Mouse (Mus musculus) c-Kit-positive CD71-positive TER-119-positive erythroid progenitor cells, embryonic 14.5 days (primary cell): ENCODE measurements at regions not wholly inside any gene's neighbourhood (a gene's known extent, or its start where the extent isn't known, plus 50 kb on each side); places are given as distances from the start of the nearest gene placed in this dataset.

ENCODE experiments used
- DNase-seq: peaks from one replicate; pipeline ENCODE4 v3.0.0-alpha.2; 2013; ENCODE audit warnings: low spot score

GRCm38 (mm10) chr3:38820787-38821186, 66.0 kb upstream of the Fat4 start:
- DNase-seq, result no peak

GRCm38 (mm10) chr3:38820315-38820714, 66.4 kb upstream of the Fat4 start:
- no peak for DNase-seq

GRCm38 (mm10) chr3:38817651-38818050, 69.1 kb upstream of the Fat4 start:
- DNase-seq, result no peak

GRCm38 (mm10) chr3:38812457-38812856, 74.3 kb upstream of the Fat4 start:
- no peak for DNase-seq

- DNase-seq, result no peak
Observed at GRCm38 (mm10) chr3:38811635-38812034, 75.1 kb upstream of the Fat4 start.

GRCm38 (mm10) chr3:38806469-38807055, 80.2 kb upstream of the Fat4 start:
- no peak for DNase-seq

- DNase-seq, result no peak
Observed at GRCm38 (mm10) chr3:38806036-38806435, 80.7 kb upstream of the Fat4 start.

- no peak for DNase-seq
Observed at GRCm38 (mm10) chr3:38795646-38796301, 91.0 kb upstream of the Fat4 start.

GRCm38 (mm10) chr3:38793221-38793620, 93.5 kb upstream of the Fat4 start:
- no peak for DNase-seq

- DNase-seq, result no peak
Observed at GRCm38 (mm10) chr3:38788751-38789150, 98.0 kb upstream of the Fat4 start.

- no peak for DNase-seq
Observed at GRCm38 (mm10) chr3:38783711-38784110, 103.0 kb upstream of the Fat4 start.

GRCm38 (mm10) chr3:38783051-38783450, 103.7 kb upstream of the Fat4 start:
- no peak for DNase-seq

- no peak for DNase-seq
Observed at GRCm38 (mm10) chr3:38776743-38777366, 109.9 kb upstream of the Fat4 start.

- DNase-seq, result no peak
Observed at GRCm38 (mm10) chr3:38754632-38755123, 132.1 kb upstream of the Fat4 start.

GRCm38 (mm10) chr3:38753446-38754205, 133.1 kb upstream of the Fat4 start:
- DNase-seq, result no peak

GRCm38 (mm10) chr3:38742155-38742554, 144.6 kb upstream of the Fat4 start:
- DNase-seq, result no peak

- no peak for DNase-seq
Observed at GRCm38 (mm10) chr3:38722606-38723005, 164.1 kb upstream of the Fat4 start.

- DNase-seq, result no peak
Observed at GRCm38 (mm10) chr3:38712078-38712873, 174.5 kb upstream of the Fat4 start.

- no peak for DNase-seq
Observed at GRCm38 (mm10) chr3:38711229-38711628, 175.5 kb upstream of the Fat4 start.

GRCm38 (mm10) chr3:38707891-38708290, 178.8 kb upstream of the Fat4 start:
- no peak for DNase-seq

- DNase-seq, result no peak
Observed at GRCm38 (mm10) chr3:38699206-38699605, 187.5 kb upstream of the Fat4 start.

GRCm38 (mm10) chr3:38697871-38698270, 188.9 kb upstream of the Fat4 start:
- no peak for DNase-seq
